Mouse (Mus musculus) layer of hippocampus, postnatal 25 days (tissue): ENCODE data around the gene Hspa4l. TPM values are rescaled to one million over a fixed set of nuclear protein-coding genes. Genes with fewer than 3 reads are reported as not detected.

ENCODE experiments used
- DNase-seq, 2 experiments: peaks; one replicate each; pipeline ENCODE4 v3.0.0; 2022; ENCODE audit warnings: mixed read lengths in 2 of 2, low spot score in 1 of 2; ENCODE audit errors: extremely low spot score in 1 of 2
- total RNA-seq, 2 experiments: library from RNA; stranded (reverse); gene quantifications; 2 replicates each; pipeline ENCODE4 v1.2.3; 2021

The Hspa4l gene
- total RNA-seq, result 100 to 1,000 TPM; 143 to 145 TPM

DNA sequence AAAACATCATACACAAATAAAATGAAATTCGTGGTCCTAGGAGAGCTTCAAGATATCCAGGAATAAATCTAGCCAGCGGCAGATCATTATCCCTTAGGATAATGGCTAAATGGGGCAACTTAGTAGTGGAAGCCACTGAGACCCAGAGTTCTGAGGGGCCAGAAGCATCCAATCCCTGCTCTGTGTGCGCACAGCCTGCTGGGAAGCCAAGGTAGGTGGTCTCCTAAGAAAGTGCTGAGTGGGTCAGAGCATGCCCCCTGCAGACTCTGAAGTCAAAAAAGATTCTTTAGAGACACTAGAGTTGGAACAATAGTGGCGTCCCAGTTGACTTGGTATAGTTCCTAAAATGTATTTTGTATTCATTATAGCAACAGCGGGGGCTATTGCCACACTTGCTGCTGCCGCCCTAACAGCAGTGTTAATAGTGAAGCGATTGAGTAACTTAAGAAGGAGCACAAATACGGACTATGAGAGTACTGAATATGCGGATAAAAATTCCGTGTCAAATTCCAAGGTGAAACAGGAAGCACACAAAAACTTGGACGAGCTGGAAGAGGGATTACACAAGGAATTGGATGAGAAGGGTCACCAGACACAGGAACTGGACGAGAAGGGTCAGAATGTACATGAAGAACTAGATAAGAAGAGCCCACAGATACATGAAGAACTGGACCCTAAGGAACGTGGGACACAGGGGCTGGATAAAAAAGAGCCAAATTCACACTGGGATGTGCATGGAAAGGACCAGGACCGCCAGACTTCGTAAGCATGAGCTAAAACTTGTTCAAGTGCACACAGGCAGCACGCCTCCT, at the start of gene Hspa4l:
TSS of gene Hspa4l (plus strand) at position 472 of the 812 bp plus-strand sequence.
- no peak for DNase-seq

DNA sequence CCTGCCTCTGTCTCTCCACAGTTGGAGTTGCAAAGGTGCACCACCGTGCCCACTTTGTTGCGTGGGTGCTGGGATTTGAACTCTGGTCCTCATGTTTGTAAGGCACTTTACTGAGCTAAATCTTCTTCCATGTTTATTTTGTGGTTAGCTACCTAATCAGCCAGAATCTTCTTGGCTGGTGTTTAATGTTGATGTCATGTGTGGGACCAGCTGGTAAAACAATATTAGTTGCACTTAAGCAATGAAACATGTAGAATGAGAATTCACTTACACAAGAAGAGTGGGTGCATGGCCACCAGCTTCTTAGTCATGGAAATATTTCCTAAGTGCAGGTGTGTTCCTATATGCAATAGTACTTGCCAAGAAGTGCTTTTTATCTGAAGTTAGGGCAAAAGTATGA, 49.1 kb upstream of the Hspa4l start:
- no peak for DNase-seq

DNA sequence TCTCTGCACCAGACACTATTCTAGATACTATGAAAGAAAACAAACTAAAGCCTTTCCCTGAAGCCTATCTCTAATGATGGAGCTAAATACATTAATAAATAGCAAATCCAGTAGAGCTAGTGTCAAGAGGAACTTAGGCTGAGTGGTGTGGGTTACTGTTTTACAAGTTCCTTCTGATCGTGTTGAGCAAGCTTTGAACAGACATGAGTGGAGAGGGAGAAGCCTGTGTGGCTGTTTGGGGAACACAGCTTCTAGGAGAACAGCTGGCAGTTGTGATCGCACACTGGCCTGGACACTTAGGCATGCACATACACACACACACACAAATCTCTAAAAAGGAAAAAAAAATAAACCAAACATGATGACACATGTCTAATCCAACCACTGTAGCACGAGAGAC, 45.5 kb upstream of the Hspa4l start:
- DNase-seq, result no peak

DNA sequence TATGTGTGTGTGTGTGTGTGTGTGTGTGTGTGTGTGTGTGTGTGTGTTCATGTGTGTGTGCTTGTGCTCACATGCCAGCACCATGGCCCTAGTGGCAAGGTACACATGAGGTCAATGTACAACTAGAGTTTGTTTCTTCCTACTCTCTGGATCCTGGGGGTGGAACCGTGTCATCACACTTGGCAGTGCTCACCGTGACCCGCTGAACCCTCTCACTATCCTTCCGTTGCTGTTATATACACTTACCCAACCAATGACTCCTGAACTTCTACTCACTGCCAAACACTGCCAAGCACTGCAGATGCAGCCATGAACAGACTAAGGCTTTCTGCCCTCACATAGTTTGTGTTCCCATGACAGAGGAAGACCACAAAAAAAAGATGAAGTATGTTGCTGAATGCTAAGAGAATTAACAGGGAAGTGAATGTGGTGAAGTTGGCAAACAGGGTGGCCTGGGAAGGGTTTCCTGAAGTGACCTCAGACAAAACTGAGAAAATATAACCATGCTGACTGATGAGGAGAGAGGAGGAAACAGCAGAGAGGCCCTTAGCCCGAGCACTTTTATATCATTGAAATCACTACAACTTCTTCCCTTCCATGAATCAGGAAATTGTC, 39.4 kb upstream of the Hspa4l start:
- no peak for DNase-seq

DNA sequence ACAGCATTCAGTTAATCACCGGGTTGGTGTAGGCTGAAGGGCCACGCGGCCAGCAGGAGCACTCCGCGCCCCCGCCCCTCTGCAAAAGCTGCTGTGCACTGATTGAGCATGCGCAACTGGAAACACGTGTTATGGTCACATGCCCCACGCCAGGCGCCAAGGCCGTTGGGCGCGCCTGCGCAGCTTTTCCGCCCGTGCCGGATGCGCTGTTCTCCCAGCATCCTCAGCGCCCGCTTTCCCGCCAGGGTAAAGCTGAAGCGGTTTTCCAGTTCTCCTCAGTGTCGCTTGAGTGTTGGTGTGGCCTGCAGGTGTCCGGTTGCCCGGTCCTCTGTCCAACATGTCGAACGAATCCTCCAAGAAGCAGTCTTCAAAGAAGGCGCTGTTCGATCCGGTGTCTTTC, 35.6 kb upstream of the Hspa4l start, which contains the start of gene Slc25a31:
TSS of gene Slc25a31 (plus strand) at position 201 of the 400 bp plus-strand sequence.
- no peak for DNase-seq

DNA sequence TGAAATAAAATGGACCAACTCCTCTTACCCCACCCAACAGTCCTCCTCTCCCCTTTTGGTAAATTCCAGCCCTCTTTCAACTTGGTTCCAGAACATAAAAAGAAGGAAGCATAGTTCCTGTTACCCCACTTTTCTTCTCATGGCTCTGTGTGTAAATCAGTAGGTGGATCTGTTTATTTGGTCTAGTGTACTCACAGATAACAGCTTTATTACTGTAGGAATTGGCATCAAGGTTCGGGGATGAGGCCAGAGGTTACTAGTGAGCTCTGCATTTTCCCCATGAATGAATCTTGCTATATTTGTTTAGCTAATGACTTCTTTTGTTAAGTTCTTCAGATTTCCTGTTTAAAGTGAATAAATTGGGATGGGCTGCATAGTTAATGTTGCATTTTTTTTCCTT, 28.2 kb upstream of the Hspa4l start:
- DNase-seq, result no peak

DNA sequence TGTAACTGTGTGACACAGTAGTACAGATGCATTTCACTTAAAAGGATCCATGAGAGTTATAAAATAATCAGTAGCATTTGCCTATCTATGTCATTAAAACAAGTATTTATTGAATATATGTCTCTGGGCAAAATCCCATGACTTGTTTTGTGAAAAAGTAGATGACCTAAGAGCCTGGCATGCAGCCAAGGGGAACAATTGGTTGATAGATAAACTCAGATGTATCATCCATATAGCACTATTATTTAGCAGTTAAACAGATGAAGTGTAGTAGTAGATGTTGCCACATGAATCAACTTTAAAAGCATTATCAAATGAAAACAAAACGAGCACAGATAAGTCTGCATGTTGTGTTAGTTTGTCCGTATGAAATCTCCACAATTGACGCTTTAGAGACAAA, 25.3 kb upstream of the Hspa4l start:
- DNase-seq, result no peak

DNA sequence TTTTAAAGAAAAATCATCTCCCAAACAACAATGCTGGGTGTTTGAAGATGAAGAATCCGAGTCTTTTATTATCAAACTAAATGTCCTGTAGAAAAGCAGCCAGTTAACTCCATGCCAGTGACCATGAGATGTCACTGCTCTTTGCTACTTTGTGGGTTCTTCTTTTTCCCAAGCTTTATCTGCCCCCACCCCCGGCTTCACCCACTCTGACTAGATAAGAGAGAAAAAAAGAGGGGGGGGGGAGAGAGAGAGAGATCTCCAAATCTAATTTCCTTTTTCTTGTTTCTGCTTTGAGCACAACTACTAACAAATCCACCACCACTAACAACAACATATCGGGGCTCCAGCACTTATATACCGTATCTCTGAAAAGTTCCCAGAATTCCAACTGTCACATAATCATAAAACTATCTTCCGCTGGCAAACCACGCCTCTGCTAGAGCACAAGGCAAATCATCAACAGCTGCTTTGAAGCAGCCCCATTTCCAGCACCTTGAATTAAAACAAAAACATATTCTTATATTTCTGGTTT, 5.8 kb upstream of the Hspa4l start:
- DNase-seq, result no peak

DNA sequence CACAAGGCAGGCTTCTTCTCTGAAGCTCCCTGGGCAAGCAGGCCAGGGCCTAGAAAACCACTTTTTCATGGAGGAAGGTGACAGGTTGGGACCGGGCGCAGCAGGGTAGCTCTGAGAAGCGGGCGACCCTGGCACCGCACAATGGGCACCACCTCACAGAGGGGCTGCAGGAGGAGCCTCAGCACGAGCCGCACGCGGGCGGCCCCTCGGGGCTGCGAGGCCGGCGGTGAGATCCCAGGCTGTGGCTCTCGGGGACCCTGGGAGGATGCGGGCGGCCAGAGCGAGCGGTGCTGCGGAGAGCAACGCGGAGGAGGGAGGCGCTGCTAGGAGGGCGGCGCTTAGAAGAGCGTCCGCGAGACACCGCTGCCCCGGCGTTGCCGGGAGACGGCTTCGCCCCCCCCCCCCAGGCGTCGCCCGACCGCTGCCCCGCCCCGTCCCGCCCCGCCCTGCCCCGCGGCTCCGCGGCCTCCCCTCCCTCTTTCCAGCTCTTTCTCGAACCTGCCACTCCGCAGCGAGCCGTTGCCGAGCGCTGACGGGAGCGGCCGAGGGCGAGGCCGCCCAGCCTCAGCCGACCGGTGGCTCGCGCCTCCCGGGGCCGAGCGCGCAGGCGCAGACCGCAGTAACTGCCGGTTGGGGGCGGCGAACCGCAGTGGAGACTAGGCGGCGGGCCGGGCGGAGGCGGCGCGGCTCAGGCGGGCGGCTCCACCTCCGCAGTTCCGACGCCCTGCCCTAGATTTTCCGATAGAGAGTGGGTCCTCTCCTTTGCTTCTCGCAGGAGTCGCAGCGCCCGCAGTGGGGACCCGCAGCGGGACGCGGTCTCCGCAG, 753 bp downstream of the Hspa4l start:
- peak; percentile 86 to 91 for DNase-seq

DNA sequence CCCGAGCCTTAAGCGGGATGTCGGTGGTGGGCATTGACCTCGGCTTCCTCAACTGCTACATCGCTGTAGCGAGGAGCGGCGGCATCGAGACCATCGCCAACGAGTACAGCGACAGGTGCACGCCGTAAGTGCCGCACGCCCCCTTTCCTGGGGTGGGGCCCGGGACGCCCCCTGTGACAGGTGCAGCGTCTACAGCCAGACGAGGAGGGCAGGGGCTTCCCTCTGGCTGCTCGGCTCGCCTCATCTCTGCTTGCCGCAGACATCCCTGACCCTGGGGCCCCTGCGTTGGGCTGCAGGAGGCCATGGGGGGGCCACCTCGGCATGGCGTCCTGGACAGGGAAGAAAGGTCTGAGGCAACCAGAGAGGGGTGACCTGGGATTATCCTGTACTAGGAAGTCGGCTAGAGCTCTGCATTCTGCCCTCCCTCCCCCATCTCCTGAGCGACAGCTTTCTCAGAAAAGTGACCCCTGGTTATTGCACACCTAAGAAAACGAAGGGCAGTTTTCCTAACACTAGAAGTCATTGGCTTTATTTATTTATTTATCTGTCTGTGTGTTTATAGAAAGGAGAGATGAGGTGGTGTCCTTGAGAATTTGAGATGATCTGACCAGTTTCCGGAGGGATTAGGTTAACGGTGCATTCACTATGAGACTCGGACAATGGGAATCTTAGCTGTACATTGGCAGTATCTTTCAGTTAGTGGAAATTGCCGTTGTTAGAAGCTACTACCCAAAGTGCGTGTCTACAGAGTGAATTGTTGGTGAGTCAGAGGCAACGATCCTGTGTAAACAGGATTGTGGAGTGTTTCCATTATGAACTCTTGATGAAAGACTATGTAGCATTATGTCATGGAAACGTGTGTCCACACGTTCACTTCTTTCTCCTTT, 1.6 kb downstream of the Hspa4l start:
- no peak for DNase-seq

DNA sequence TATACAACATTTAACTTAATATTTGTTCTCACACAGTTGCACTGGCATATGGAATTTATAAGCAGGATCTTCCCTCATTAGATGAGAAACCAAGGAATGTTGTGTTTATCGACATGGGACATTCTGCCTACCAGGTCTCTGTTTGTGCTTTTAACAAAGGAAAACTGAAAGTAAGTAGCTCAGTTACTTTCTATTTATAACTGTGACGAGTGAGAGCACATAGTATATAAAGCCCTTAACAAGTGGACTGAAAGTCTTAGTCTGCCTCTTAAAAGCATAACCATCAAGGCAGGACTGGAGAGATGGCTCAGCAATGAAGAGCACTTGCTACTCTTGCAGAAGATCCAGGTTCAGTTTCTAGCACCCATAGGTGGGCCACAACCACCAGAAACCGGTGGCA, 16.5 kb downstream of the Hspa4l start:
- no peak for DNase-seq

DNA sequence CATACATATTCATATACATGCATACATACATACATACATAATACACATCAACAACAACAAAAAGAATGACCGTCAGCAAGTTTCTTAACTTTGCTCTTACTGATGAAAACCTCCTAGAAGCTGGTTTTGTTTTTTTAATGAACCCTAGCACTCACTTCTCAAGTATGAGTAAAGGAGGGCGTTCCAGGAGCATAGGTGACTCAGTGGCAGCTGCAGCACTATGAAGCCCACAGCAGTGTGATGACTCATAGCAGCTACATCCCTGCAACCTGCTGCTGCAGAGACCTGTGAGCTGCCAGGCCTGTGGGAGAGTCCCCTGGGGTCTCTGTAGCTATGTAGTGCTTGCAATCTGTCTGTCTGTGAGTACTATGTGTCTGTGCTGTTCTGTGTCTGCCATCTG, 17.0 kb downstream of the Hspa4l start:
- DNase-seq, result no peak

DNA sequence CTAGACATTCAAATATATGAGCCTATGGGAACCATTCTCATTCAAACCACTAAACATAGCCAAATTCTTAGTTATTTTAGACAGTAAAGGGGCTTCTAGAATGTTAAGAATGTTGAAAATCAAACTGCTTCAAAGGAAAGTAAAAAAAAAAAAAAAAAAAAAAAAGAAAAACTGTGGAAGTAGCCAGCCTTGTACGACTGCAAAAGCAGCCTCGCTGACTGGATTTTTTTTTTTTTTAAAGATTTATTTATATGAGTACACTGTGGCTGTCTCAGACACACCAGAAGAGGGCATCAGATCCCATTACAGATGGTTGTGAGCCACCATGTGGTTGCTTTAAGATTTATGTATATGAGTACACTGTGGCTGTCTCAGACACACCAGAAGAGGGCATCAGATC, 49.5 kb downstream of the Hspa4l start:
- DNase-seq, result no peak

DNA sequence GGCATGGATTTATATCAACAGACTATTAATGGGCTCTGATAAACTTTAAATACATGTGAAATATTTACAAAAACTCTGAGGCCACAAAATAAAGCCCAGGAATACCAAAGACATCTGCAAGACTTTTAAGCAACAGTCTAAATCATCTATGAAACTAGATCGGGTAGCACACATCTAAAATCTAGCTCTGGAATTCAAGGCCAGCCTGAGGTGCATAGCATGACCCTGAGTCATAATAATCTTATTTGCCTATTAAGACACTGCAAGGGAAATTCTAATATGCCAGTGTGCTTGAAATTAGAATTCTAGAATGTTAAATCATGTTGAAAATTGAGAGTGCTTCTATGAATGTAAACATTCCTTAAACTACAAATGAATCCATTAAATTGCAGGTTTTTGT, 53.8 kb downstream of the Hspa4l start:
- no peak for DNase-seq

DNA sequence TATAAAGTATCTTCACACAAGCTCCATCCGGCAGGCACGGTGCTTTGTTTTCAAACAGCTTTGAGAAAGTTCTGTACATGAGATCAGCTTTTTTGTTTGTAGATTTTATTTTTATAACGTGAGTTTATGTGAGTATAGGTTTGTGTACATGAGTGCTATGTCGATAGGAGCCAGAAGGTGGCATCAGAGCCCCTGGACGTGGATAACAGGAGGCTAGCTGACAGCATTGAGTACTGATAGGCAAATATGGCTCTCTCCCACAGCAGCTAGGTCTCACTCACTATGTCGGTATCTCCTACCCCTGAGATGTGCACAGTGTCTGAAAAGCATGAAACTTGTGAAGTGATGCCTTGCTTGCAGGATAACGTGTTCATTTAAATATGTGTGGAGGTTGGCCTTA, 54.2 kb downstream of the Hspa4l start:
- DNase-seq, result peak in 1 of 2 experiments; percentile 34

DNA sequence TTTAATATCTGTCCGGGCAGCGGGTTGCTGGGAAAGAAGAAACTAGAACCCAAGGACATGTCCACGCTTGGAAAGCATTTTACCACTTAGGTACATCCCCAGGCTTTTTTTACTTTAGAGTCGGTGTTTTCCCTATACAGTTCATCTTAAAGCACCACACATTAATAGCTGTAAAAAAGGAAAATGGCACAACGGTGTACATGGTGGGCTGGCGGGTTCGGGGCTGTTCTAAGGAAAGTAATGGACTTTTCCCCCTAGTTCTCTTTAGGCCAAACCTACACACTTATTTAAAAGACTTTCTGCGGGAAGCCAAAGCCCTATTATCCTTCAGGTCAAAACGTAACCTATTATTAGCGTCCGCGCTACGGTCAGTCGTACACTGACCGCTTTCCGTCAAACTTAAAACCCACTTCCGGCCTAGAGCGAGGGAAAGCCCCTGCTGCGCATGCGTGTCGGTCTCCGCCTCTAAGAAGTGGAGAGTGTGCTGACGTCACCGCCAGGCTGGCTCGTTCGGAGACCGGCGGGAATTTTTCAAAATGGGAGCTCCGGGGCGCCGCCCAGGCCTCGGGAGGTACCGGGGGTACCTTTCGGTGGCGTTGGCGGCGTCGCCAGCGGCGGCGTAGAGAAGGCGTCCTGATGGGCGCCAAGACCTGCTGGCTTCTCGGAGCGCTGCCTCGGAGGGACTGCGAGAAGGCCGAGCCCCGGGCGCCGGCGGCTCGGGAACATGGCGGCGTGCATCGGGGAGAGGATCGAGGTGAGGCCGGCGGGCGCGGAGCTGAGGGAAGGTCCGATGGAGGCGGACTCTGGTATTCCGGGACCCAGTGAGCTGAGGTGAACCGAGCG, 55.5 kb downstream of the Hspa4l start, which contains the start of gene Plk4:
TSS of gene Plk4 (plus strand) at position 490 of the 843 bp plus-strand sequence.
- DNase-seq, result peak; percentile 87 to 97

DNA sequence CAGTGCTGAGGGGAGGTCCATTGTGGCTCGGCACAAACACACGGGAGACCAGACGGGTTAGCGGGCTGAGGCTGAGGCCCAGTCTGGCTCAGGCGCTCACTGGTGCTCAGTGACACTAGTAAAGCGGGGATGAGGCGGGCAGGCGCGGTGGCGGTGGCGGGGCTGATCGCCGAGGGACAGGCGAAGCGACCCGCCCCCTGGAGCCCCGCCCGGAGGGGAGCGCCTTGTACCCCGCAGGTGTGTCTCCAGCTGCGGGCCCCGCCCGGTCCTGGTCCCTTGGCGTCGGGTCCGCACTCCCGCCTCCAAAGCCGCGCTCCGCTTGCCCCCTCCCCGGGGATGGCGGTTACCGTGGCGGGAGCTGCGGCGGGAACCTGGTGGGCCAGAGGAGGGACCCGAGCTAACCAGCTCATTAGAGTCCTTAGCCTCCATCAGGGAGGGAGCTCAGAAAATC, 56.1 kb downstream of the Hspa4l start:
- no peak for DNase-seq

DNA sequence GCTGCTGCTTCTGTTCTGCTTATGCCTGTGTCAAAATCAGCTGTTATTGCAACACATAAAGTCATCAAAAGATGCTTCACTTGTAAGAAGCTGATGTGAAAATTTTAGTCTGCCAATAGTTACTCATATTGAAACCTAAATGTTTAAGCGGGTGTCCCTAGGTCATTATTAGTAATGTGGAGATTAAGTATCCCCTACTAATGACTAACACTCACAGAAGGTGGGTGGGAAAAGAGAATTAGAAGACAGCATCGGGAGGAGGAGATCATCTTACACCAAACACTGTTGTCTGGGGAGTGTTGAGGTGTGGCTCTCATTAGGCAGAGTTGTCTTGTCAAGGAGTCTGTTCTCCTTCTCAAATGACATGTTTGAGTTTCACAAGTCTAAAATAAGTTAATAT, 62.6 kb downstream of the Hspa4l start:
- DNase-seq, result no peak

DNA sequence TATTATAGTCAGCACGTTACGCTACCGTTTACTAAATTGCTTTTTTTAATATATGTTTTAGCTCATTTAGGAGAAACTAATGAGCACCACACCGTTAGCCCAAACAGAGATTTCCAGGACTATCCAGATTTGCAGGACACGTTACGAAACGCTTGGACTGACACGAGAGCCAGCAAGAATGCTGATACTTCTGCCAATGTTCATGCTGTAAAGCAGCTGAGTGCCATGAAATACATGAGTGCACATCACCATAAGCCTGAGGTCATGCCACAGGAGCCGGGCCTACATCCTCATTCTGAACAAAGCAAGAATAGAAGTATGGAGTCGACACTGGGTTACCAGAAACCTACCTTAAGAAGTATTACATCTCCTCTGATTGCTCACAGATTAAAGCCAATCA, 64.4 kb downstream of the Hspa4l start:
- no peak for DNase-seq
